Mouse (Mus musculus) fat pad, adult 2 months (tissue): Measurements from ENCODE around the gene Nudcd3.
"Not testable (repeated sequence)": the region's sequence is repeated elsewhere in the genome, so short reads cannot be mapped to it uniquely, and the experiment has no call there.

Experiments used
- DNase-seq: peaks from one replicate; pipeline ENCODE4 v3.0.0-alpha.2; 2011; ENCODE audit warnings: low read depth, low spot score; ENCODE audit errors: extremely low read depth

The Nudcd3 gene

DNA sequence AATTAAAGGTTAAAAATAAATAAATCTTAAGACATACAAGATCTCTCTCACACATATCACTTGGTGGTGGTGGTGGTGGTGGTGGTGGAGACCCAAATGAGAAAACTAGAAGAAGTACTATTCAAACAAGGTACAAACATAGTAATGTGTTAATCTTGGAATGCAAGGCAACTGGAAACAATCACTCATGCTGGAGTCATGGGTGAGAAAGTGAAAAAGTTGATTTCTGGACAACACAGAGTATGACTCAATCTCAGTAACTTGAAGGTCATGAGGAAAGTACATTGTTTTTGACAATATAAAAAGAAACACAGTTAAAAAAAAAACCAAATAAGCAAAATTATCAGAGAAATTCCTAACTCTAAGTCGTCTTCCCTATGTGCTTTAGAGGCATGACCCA is 69.6 kb downstream of the Nudcd3 start:
- no peak for DNase-seq

DNA sequence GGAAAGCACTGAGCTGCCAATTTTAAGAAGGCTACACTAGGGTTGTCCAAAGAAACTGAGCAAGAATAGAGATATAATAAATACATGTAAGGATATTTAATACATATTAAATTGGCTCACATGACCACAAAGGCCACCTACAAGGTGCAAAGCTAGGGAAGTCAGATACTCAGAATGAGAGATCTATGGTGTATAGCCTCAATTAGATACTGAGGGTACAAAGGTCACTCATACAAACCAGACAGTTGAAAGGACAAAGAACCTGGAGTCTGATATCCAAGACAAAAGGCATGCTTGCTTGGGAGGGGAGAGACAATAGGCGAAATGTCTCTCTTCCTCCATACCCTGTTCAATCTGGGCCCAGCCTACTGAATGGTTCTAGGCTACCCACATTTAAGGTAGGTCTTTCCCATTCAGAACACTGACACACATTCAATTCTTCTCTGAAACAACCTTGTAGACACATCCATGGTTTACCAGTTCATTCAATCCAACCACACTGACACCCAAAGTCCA is 76.6 kb downstream of the Nudcd3 start:
- no peak for DNase-seq

- DNase-seq = no peak
These were observed 77.6 kb downstream of the Nudcd3 start for GRCm38 (mm10) chr11:6122631-6123030.

DNA sequence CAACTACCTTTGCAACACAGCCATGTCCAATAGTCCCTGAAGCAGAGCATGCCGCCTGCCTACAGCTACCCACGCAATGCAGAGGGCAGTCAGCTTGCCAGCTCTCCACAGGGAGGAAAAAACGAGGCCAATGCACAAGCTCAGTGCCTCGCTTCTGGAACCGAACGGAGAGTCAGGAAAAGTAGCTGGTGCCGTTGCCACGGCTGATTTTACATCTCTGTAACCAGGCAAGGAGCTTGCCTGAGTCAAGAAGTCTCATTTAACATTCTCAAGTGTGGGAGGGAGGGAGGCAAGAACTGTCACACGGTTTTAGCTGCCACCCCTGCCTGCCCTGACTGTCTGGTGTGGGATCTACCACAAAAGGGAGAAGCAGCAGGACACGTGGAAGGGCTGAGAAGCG is 79.6 kb downstream of the Nudcd3 start:
- no peak for DNase-seq

GRCm38 (mm10) chr11:6120001-6120400 is 80.2 kb downstream of the Nudcd3 start:
- DNase-seq = no peak

GRCm38 (mm10) chr11:6119312-6119711 is 80.9 kb downstream of the Nudcd3 start:
- no peak for DNase-seq

- no peak for DNase-seq
These were observed 82.3 kb downstream of the Nudcd3 start for GRCm38 (mm10) chr11:6117956-6118355.

- no peak for DNase-seq
These were observed 88.3 kb downstream of the Nudcd3 start for GRCm38 (mm10) chr11:6111734-6112484.

DNA sequence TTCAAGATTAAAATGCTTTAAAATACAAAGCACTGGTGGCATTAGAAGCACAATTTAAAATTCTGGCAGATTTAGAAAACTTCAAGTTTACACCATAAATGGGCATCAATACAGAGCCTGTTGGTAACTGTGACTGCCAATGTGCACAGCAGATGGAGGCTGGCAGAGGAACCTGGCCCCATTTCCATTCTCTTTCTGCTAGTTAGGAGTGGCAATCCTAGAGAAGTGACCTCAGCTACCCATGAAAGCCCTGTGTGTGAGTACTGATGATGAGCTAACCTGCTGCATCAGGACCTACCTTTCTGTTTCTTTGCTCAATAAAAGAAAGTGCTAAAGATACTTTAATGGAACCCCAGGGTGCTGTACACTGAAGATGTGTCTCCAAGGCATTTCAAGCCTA is 90.2 kb downstream of the Nudcd3 start:
- no peak for DNase-seq

- DNase-seq = no peak
These were observed 91.9 kb downstream of the Nudcd3 start for GRCm38 (mm10) chr11:6108296-6108695.

- DNase-seq = no peak
These were observed 92.5 kb downstream of the Nudcd3 start for GRCm38 (mm10) chr11:6107722-6108121.

DNA sequence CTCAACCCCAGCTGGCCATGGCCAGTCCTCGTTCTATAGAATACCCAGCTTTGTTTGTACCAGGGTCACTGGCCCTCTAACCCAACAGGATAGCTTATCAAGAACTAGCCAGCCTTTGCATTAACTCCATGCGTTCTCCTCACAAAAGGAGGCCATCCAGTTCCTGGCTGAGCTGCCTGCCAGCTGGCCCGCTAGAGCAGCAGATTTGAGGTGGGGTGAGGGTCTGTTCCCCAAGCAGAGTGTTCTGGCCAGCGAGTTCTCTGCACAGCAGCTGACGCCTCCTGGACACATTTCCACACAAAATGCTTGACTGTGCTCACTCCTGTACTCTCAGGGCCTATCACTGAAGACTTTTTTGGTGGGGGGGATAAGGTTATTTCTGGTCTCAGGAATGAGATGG is 95.5 kb downstream of the Nudcd3 start:
- DNase-seq = no peak

DNA sequence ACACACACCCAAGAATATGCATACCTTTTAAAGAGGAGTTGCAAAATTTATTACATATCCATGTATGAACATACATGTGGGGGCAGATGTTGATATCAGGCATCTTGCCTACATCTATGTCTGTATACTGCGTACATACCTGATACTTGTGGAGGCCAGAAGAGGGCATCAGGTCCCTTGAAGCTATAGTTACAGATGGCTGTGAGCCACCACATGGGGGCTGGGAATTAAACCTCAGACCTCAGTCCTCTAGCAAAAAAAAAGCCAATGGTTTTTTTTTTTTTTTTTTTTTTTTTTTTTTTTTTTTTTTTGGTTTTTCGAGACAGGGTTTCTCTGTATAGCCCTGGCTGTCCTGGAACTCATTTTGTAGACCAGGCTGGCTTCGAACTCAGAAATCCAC is 103.6 kb downstream of the Nudcd3 start:
- DNase-seq = not testable (repeated sequence)

DNA sequence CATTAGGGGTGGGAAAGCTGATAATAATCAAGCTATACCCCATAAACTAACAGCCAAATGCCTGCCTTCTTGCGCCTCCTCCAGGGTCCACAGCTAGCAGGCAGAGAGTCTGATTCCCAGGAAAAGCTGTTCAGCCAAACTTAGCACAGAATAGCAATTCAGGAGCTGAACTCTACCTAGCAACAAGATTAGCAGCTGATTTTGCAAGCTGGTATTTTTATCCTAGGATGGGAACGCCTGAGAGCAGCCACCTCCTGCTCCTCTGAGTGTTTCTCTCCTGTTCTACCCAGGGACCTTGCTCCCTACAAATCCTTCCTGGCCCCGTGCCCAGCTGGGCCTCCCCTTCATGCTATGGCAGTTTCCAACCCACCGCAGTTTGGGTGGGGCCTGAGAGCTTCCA is 113.2 kb downstream of the Nudcd3 start:
- DNase-seq = no peak

DNA sequence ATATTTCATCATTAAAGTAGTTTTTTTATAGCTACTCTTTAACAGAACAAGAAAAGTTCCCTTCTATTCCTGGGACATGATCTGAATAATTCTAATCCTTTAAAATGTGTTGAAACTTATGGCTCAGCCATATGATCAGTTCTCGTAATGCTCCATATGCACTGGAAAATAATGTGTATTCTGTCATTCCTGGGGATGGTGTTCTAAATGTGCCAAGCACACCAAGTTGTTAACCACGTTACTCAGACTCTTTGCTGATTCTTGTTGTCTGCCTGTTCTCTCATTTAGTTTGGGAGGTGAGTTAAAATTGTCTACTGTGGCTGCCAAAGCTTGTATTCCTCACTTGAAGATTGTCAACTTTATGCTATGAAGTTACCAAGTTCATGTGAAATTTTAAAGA is 121.5 kb downstream of the Nudcd3 start:
- DNase-seq = no peak

- no peak for DNase-seq
These were observed 124.6 kb downstream of the Nudcd3 start for GRCm38 (mm10) chr11:6075618-6076066.

DNA sequence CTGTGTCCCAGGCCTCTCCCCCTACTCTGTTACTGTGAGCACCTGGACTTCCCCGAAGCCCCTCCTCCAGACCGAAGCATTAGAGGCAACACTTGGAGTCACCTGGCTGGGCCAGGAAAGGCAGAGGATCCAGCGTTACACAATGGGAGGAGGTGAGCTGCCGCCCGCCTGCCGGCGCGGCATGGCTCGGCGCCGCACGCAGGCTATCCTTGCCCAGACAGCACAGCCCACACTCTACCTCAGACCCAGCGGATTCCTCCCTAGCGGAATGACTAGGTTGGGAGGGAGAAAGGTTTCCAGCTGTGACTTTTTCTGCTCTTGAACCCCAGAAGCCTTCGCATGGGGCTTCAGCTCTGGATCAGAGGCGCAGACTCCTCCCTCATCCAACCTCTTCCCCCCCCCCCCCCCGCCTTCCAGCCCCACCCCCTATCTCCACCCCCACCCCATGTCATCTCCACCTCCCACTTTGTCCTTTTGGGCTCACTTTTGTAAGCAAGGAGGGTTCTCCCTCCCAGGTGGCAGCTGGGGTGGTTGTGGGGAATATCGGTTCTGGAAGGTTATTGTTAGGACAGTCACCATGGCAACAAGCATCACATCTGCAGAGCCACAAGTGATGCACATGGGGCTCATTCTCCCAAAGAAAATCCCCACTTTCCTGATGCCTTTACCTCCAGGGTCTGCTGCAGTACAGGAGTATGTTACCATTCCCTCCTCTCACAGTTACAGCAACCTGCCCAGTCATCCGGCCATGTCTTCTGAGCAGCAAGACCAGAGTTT is 131.8 kb downstream of the Nudcd3 start:
- DNase-seq = no peak

DNA sequence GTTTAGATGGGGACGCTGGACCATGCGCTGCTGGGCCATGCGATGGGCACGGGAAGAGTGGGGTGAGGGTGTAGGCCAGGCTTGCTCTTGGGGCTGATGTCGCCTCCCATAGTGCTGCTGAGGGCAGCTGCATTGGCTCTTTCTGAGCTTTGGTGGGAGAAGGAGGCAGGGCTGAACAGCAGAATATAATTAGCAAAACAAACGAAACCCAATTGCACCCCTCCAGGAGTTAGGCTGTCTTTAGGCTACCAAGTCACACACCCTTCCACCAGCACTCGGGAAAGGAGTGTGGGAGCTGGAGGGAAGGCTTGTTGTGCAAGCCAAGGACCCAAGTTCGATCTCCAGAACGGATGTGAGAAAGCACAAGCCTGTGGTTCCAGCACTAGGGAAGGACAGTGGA is 133.1 kb downstream of the Nudcd3 start:
- no peak for DNase-seq

DNA sequence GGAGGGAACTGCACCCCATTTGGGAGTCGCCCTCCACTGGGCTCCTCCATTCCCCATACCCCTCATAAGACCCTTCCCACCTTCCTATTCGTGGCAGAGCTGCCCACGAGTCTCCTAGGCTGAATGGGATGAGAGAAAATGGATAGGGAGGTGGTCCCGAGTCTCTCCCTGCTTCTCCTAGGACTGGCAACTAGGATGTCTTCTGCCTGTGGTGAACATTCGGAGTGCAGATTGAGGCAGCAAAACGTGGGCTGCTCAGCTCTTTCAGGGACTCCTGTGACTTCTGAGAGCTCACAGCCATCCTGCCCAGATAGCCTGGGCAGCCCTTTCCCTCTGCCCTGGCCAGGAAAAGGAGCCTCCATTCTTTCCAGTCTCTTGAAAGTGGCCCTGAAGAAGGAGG is 134.0 kb downstream of the Nudcd3 start, which contains the start of gene Camk2b:
Camk2b (minus strand) TSS at position 187 of the 400 bp plus-strand sequence.
- no peak for DNase-seq

- DNase-seq = no peak
These were observed 134.6 kb downstream of the Nudcd3 start for GRCm38 (mm10) chr11:6065551-6066121.

DNA sequence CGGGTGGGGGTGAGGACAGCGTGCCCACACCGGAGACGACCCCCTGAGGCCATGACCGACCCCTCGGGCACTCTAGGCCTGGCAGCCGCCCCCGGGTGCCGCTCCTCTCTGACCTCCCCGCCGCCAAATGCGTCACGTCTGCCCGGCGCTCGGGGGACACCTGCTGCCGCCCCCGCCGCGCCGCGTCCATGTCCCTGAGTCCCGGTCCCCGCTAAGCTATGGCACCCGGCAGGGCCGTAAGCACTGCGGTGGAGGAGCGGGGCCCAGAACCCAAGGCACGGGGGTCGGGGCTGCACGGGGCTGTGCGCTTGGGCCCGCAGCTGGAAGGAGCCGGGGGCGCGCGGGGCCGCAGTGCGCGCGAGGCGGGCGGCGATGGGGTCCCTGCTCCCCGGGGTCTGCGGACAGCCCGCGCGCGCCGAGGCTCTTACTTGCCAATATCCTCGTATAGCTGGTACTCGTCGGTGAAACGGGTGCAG is 135.1 kb downstream of the Nudcd3 start:
- no peak for DNase-seq
